Mouse (Mus musculus) liver, embryonic 14.5 days (tissue): ENCODE measurements around the gene Hoxa6. TPM values are rescaled to one million over a fixed set of nuclear protein-coding genes. Genes with fewer than 3 reads are reported as not detected.

Experiments
- ATAC-seq: fragments of 200-750 bp; cut with Nextera tagmentation; 2 replicates; pipeline ENCODE4 v1.8.0; 2017; ENCODE audit warnings: moderate number of reproducible peaks, mild to moderate bottlenecking, moderate library complexity; ENCODE audit not compliant: insufficient read depth
- DNase-seq, 3 experiments: peaks; one replicate each; pipeline ENCODE4 v3.0.0-alpha.2; 2012 to 2013; ENCODE audit warnings: low read depth in 3 of 3, low spot score in 3 of 3
- H3K27ac ChIP-seq: fragments of 300-500 bp; sonication (generic); 2 replicates; pipeline ENCODE4 v1.5.1; 2014; ENCODE audit warnings: moderate library complexity, mild to moderate bottlenecking, control low read depth, inconsistent platforms
- H3K27me3 ChIP-seq: fragments of 300-500 bp; sonication (generic); 2 replicates; pipeline ENCODE4 v1.6.1; 2014; ENCODE audit warnings: mild to moderate bottlenecking, low read length, moderate library complexity; ENCODE audit not compliant: control insufficient read depth, insufficient read depth
- H3K36me3 ChIP-seq: fragments of 300-500 bp; sonication (generic); replicated peaks from 2 replicates; pipeline ENCODE4 v1.6.1; 2014; ENCODE audit warnings: low read depth; ENCODE audit not compliant: control insufficient read depth, insufficient read depth
- H3K4me1 ChIP-seq, 2 experiments: fragments of 200-500 bp in 1 of 2; fragments of 300-500 bp in 1 of 2; sonication (generic) in 1 of 2; replicated peaks; 2 replicates each; pipeline ENCODE4 v1.6.1; 2012 to 2014; ENCODE audit warnings: antibody characterized with exemption in 1 of 2, inconsistent platforms in 1 of 2, low read length in 1 of 2; ENCODE audit not compliant: control insufficient read depth in 2 of 2, insufficient read depth in 2 of 2
- H3K4me2 ChIP-seq: fragments of 300-500 bp; sonication (generic); 2 replicates; pipeline ENCODE4 v1.6.1; 2014; ENCODE audit warnings: low read depth, mild to moderate bottlenecking, control low read depth, moderate library complexity
- H3K4me3 ChIP-seq, 2 experiments: fragments of 200-500 bp in 1 of 2; fragments of 300-500 bp in 1 of 2; sonication (generic) in 1 of 2; 2 replicates each; pipeline ENCODE4 v1.5.1; 2012 to 2014; ENCODE audit warnings: low read depth in 2 of 2, low read length in 2 of 2, mild to moderate bottlenecking in 2 of 2, control low read depth in 1 of 2, inconsistent platforms in 1 of 2, moderate library complexity in 1 of 2; ENCODE audit not compliant: insufficient read depth in 1 of 2
- H3K9ac ChIP-seq: fragments of 300-500 bp; sonication (generic); replicated peaks from 2 replicates; pipeline ENCODE4 v1.6.1; 2014; ENCODE audit warnings: mild to moderate bottlenecking, control low read depth, moderate library complexity
- H3K9me3 ChIP-seq: fragments of 300-500 bp; sonication (generic); 2 replicates; pipeline ENCODE4 v1.6.1; 2016; ENCODE audit warnings: low read length, mixed read lengths; ENCODE audit not compliant: control insufficient read depth
- CTCF ChIP-seq: IDR thresholded peaks from 2 replicates; pipeline ENCODE4 v1.5.1; 2016; ENCODE audit warnings: antibody characterized with exemption, low read depth, control low read depth
- EP300 ChIP-seq: IDR thresholded peaks from 2 replicates; pipeline ENCODE4 v1.6.1; 2016; ENCODE audit warnings: antibody characterized with exemption, low read depth
- WGBS: fragments of 180-500 bp; shearing (Covaris S2); extraction: QIAGEN DNeasy Blood & Tissue Kit; methylation state at CpG from one replicate; pipeline ENCODE4 v1.1.7; 2014; ENCODE audit not compliant: insufficient replicate concordance; 5-methylcytosine and 5-hydroxymethylcytosine counted together
- polyA plus RNA-seq, 2 experiments: library from polyadenylated mRNA; depleted of rRNA in 1 of 2; stranded (reverse) in 1 of 2; unstranded in 1 of 2; fragments of >200 nt; fragmentation: Nextera tagmentation in 1 of 2; extraction: Ambion mirVana in 1 of 2; gene quantifications; 2 replicates each; pipeline versions ENCODE4 v1.2.1 to v1.2.3; 2012 to 2014

The Hoxa6 gene
- polyA plus RNA-seq, 2 experiments = not detected

GRCm38 (mm10) chr6:52232568-52232965 is 24.0 kb upstream of the Hoxa6 start:
- Histone ChIP-seq H3K4me2 (no peak overlapping the region), H3K4me1 (no peaks in the 10 kb centered on the region), H3K9ac (no peak overlapping the region), H3K4me3 (no peak overlapping the region), H3K36me3 (no peaks in the 10 kb centered on the region), H3K27ac (no peak overlapping the region), H3K9me3 (no peaks in the 10 kb centered on the region), H3K27me3 (peaks cover 97% of the 10 kb centered on the region)
- ATAC-seq (no peak), DNase-seq (no peak)
- TF ChIP-seq EP300 (no peak), CTCF (no peak)
- WGBS = under 1% methylated on average over 18 of the region's 18 CpGs

- Histone ChIP-seq H3K4me2 (no peak overlapping the region), H3K4me3 (no peak overlapping the region), H3K9me3 (no peaks in the 10 kb centered on the region), H3K4me1 (no peaks in the 10 kb centered on the region), H3K27ac (no peak overlapping the region), H3K27me3 (peaks cover 97% of the 10 kb centered on the region), H3K36me3 (no peaks in the 10 kb centered on the region), H3K9ac (no peak overlapping the region)
- ATAC-seq (no peak), DNase-seq (no peak)
- 2% methylated on average over 18 of the region's 18 CpGs for whole genome bisulfite sequencing
- TF ChIP-seq CTCF (no peak), EP300 (no peak)
Measured at GRCm38 (mm10) chr6:52231885-52232567, 23.5 kb upstream of the Hoxa6 start.

GRCm38 (mm10) chr6:52230516-52231165 is 22.1 kb upstream of the Hoxa6 start, which contains the start of gene Hoxa9:
Gene Hoxa9, minus strand, starts transcription at chr6:52231089.
- Histone ChIP-seq H3K27me3 (peaks cover 97% of the 10 kb centered on the region), H3K9me3 (no peaks in the 10 kb centered on the region), H3K9ac (no peak within 1 kb of the TSS), H3K4me2 (no peak within 1 kb of the TSS), H3K4me1 (no peaks in the 10 kb centered on the region), H3K27ac (no peak within 1 kb of the TSS), H3K4me3 (no peak within 1 kb of the TSS), H3K36me3 (no peaks in the 10 kb centered on the region)
- ATAC-seq (no peak), DNase-seq (no peak)
- TF ChIP-seq EP300 (no peak), CTCF (no peak)
- WGBS = 4% methylated on average over 16 of the region's 36 CpGs

GRCm38 (mm10) chr6:52229558-52230416 is 21.3 kb upstream of the Hoxa6 start:
- H3K4me3 ChIP-seq = no peak overlapping the region
- no peak for ATAC-seq
- H3K4me1 ChIP-seq = no peaks in the 10 kb centered on the region
- H3K9me3 ChIP-seq = no peaks in the 10 kb centered on the region
- no peak overlapping the region for H3K9ac ChIP-seq
- peaks cover 97% of the 10 kb centered on the region for H3K27me3 ChIP-seq
- 3% methylated on average over 44 of the region's 44 CpGs for WGBS
- H3K36me3 ChIP-seq = no peaks in the 10 kb centered on the region
- no peak overlapping the region for H3K27ac ChIP-seq
- DNase-seq = no peak
- TF ChIP-seq CTCF (no peak), EP300 (no peak)
- no peak overlapping the region for H3K4me2 ChIP-seq
